Mouse (Mus musculus): ENCODE measurements around the gene Rad51b. TPM values are rescaled to one million over a fixed set of nuclear protein-coding genes. Genes with fewer than 3 reads are reported as not detected.

The Rad51b gene
- total and polyA plus RNA-seq, 3 experiments, result 6.5 to 8.6 (median 8.5) TPM

GRCm38 (mm10) chr12:79362219-79362618 is 65.1 kb downstream of the Rad51b start:
- DNase-seq (ENCODE audit: extremely low read depth), result peak; percentile 31
- TF ChIP-seq PAX5 (IDR thresholded peaks at IDR 0.05; ENCODE audit: low read length), result no peak
- no peak for TF ChIP-seq SIN3A (IDR thresholded peaks at IDR 0.05; ENCODE audit: low read length)
- TF ChIP-seq ZNF384 (IDR thresholded peaks at IDR 0.05; ENCODE audit: low read depth, low read length), result no peak
- TF ChIP-seq MXI1 (IDR thresholded peaks at IDR 0.05; ENCODE audit: low read depth, low read length), result no peak
- TF ChIP-seq ELF1 (IDR thresholded peaks at IDR 0.05; ENCODE audit: low read depth, low read length), result no peak
- TF ChIP-seq SMC3 (IDR thresholded peaks at IDR 0.05; ENCODE audit: low read depth, low read length), result peak; percentile 45
- no peak for TF ChIP-seq JUND (conservative IDR thresholded peaks at IDR 0.05; ENCODE audit: low read depth, low read length)
- TF ChIP-seq RAD21 (IDR thresholded peaks at IDR 0.05; ENCODE audit: low read depth, low read length), result peak; percentile 70
- no peak for TF ChIP-seq ZMIZ1 (IDR thresholded peaks at IDR 0.05; ENCODE audit: low read depth, low read length)
- no peak for TF ChIP-seq E2F4 (IDR thresholded peaks at IDR 0.05; ENCODE audit: insufficient replicate concordance, low read depth, low read length)
- no peak for TF ChIP-seq KAT2A (IDR thresholded peaks at IDR 0.05; ENCODE audit: insufficient replicate concordance, low read length)
- no peak for TF ChIP-seq MEF2A (IDR thresholded peaks at IDR 0.05; ENCODE audit: borderline replicate concordance, low read depth, low read length)
- peak in 1 of 2 experiments; percentile 65; a peak in 3 of 4 replicates for TF ChIP-seq CTCF (conservative IDR thresholded peaks at IDR 0.05 in 1 of 2, IDR thresholded peaks at IDR 0.05 in 1 of 2; ENCODE audit: low read depth in 2 of 2, low read length in 2 of 2)
- TF ChIP-seq CHD1 (IDR thresholded peaks at IDR 0.05; ENCODE audit: low read depth, low read length), result no peak
- no peak for TF ChIP-seq EP300 (IDR thresholded peaks at IDR 0.05; ENCODE audit: low read length)
- TF ChIP-seq GABPA (IDR thresholded peaks at IDR 0.05; ENCODE audit: insufficient replicate concordance, low read depth, low read length), result no peak
- Histone ChIP-seq H3K4me1 (ENCODE audit: control insufficient read depth in 1 of 2, insufficient read depth in 2 of 2) (peaks cover 0 to 4% of the 10 kb centered on the region in 2 experiments; a peak in 1 of 4 replicates), H3K9ac (ENCODE audit: insufficient read depth, low read depth) (no peak overlapping the region), H3K4me2 (ENCODE audit: insufficient read depth, low read depth, poor library complexity, severe bottlenecking) (no peak overlapping the region), H3K4me3 (replicated peaks in 1 of 3; ENCODE audit: low read depth in 2 of 3, low read length in 2 of 3, poor library complexity in 1 of 3) (no peak overlapping the region), H3K27me3 (replicated peaks) (no peaks in the 10 kb centered on the region), H3K9me3 (replicated peaks; ENCODE audit: low read length) (peaks cover 4% of the 10 kb centered on the region), H3K79me2 (replicated peaks; ENCODE audit: control insufficient read depth, extremely low read depth, insufficient read depth, poor library complexity, severe bottlenecking) (no peaks in the 10 kb centered on the region), H3K27ac (ENCODE audit: insufficient read depth, low read depth) (no peak overlapping the region), H3K36me3 (replicated peaks in 1 of 2; ENCODE audit: control insufficient read depth in 1 of 2, insufficient read depth in 1 of 2, low read length in 1 of 2) (peaks cover 0 to 14% of the 10 kb centered on the region in 2 experiments)
- dilution Hi-C loops (cut with MboI; ENCODE audit: extremely low pct_ligation_motif_present, extremely low pct_unique_long_range_greater_than_20kb, low sequenced_read_pairs), result no loop called here
- in situ Hi-C loops (cut with MboI; ENCODE audit: low pct_ligation_motif_present, low pct_unique_long_range_greater_than_20kb, low sequenced_read_pairs), result no loop called here

- in situ Hi-C loops (cut with MboI; ENCODE audit: low pct_ligation_motif_present, low pct_unique_long_range_greater_than_20kb, low sequenced_read_pairs), result no loop called here
- Histone ChIP-seq H3K79me2 (replicated peaks; ENCODE audit: control insufficient read depth, extremely low read depth, insufficient read depth, poor library complexity, severe bottlenecking) (no peaks in the 10 kb centered on the region), H3K4me1 (ENCODE audit: control insufficient read depth in 1 of 2, insufficient read depth in 2 of 2) (peaks cover 0 to 5% of the 10 kb centered on the region in 2 experiments; a peak in 1 of 4 replicates), H3K4me3 (replicated peaks in 1 of 3; ENCODE audit: low read depth in 2 of 3, low read length in 2 of 3, poor library complexity in 1 of 3) (no peak overlapping the region), H3K9ac (ENCODE audit: insufficient read depth, low read depth) (no peak overlapping the region), H3K36me3 (replicated peaks in 1 of 2; ENCODE audit: control insufficient read depth in 1 of 2, insufficient read depth in 1 of 2, low read length in 1 of 2) (peaks cover 0 to 13% of the 10 kb centered on the region in 2 experiments), H3K27ac (ENCODE audit: insufficient read depth, low read depth) (no peak overlapping the region), H3K9me3 (replicated peaks; ENCODE audit: low read length) (peaks cover 4% of the 10 kb centered on the region), H3K4me2 (ENCODE audit: insufficient read depth, low read depth, poor library complexity, severe bottlenecking) (no peak overlapping the region), H3K27me3 (replicated peaks) (no peaks in the 10 kb centered on the region)
- no peak for DNase-seq (ENCODE audit: extremely low read depth)
- TF ChIP-seq SIN3A (IDR thresholded peaks at IDR 0.05; ENCODE audit: low read length), result no peak
- no peak for TF ChIP-seq MEF2A (IDR thresholded peaks at IDR 0.05; ENCODE audit: borderline replicate concordance, low read depth, low read length)
- no peak for TF ChIP-seq USF1 (IDR thresholded peaks at IDR 0.05; ENCODE audit: low read depth, low read length)
- TF ChIP-seq ZNF384 (IDR thresholded peaks at IDR 0.05; ENCODE audit: low read depth, low read length), result no peak
- TF ChIP-seq MXI1 (IDR thresholded peaks at IDR 0.05; ENCODE audit: low read depth, low read length), result no peak
- no peak for TF ChIP-seq TCF12 (IDR thresholded peaks at IDR 0.05; ENCODE audit: low read depth, low read length)
- TF ChIP-seq ETS1 (conservative IDR thresholded peaks at IDR 0.05; ENCODE audit: low read depth, low read length), result no peak
- TF ChIP-seq JUND (conservative IDR thresholded peaks at IDR 0.05; ENCODE audit: low read depth, low read length), result no peak
- dilution Hi-C loops (cut with MboI; ENCODE audit: extremely low pct_ligation_motif_present, extremely low pct_unique_long_range_greater_than_20kb, low sequenced_read_pairs), result no loop called here
These were observed 67.2 kb downstream of the Rad51b start for GRCm38 (mm10) chr12:79364284-79364683.
